Mouse (Mus musculus): ENCODE data around the gene Mical3. TPM values are rescaled to one million over a fixed set of nuclear protein-coding genes. Genes with fewer than 3 reads are reported as not detected.

Gene Mical3
- polyA plus RNA-seq, 1 experiment, result 67.4 TPM

GRCm38 (mm10) chr6:120976097-120976496 lies 154.7 kb downstream of the Mical3 start:
- Histone ChIP-seq H3K27ac (ENCODE audit: insufficient read depth, low read length) (no peak overlapping the region), H3K4me3 (ENCODE audit: insufficient read depth, low read length) (no peak overlapping the region), H3K4me1 (ENCODE audit: control insufficient read depth, insufficient read depth, low read length) (no peaks in the 10 kb centered on the region)
- TF ChIP-seq CTCF (IDR thresholded peaks at IDR 0.05; ENCODE audit: extremely low read depth, insufficient read depth, low read length) (no peak), POLR2A (IDR thresholded peaks at IDR 0.05; ENCODE audit: extremely low read depth, insufficient read depth, low read length) (no peak)

DNA sequence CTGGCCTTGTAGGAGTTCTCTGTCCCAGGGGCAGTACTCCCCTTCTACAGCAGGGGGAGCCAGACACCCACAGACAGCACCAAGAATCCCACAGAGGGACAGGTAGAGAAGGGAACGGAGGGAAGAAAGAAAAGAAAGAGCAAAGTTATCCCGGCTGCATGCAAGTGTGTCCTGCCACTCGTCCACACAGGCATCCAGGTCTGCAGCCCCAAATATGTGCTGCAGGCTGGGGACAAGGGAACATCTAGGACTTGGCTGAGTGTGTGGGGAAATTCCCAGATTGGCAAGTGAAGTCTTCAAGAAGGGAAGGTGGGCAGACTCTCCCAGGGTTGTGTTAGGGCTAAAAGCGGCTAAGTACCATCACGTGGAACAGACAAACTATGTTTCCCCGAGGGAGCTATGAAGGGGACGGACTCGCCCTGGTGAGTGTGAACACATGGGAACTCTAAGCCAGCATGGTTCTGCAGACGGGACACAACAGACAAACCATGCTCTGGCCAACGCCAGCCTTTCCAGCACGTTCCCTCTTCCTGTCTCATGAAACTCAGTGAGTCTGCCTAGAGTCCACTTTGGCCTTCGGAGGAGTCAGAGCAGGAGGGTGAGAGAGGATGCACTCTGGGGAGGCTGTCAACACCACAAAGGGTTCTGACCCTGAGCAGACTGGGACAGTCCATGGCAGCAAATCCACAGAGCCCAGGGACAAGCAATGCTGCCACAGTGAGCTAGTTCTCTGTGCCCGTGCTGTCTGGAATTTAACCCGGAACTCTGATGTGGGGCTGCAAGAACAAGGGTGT lies 158.8 kb downstream of the Mical3 start:
- TF ChIP-seq CTCF (IDR thresholded peaks at IDR 0.05; ENCODE audit: extremely low read depth, insufficient read depth, low read length) (peak; percentile 98), POLR2A (IDR thresholded peaks at IDR 0.05; ENCODE audit: extremely low read depth, insufficient read depth, low read length) (no peak)
- H3K4me1 ChIP-seq (ENCODE audit: control insufficient read depth, insufficient read depth, low read length), result no peaks in the 10 kb centered on the region
- no peak overlapping the region for H3K4me3 ChIP-seq (ENCODE audit: insufficient read depth, low read length)
- no peak overlapping the region for H3K27ac ChIP-seq (ENCODE audit: insufficient read depth, low read length)

DNA sequence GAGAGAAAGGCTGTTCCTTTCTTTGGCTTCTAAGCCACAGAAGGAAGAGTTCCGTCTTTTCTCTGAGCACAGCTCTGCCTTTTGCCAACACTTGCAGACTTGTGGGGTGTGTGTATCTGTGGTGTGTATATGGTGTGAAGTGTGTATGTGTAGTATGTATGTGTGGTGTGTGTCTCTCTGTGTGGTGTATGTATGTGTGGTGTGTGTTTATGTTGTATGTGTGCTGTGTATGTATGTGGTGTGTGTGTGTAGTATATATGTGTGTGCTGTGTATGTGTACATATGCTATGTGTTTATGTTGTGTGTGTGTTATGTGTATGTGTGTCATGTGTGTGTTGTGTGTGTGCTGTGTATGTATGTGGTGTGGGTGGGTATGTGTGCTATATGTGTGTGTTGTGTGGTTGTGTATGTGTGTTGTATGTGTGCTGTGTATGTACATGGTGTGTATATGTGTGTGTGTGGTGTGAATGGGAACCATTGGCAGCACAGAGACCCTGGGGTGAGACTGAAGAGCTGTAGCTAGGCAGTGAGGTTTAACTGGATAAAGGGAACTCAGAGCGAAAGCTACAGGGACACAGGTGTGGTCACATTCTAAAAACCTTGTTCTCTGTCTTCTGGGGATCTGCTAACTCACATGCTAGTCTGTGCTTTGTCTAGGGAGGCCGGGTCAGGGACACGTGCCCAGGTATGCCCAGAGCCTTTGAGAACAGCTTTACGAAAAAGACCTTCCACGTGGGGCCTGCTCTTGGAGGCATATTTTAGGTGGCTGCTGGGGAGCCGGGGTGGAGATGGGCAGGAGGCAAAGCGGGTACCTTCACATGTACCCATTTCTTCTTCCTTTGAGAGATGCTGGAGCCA lies 159.6 kb downstream of the Mical3 start:
- TF ChIP-seq POLR2A (IDR thresholded peaks at IDR 0.05; ENCODE audit: extremely low read depth, insufficient read depth, low read length) (no peak), CTCF (IDR thresholded peaks at IDR 0.05; ENCODE audit: extremely low read depth, insufficient read depth, low read length) (no peak)
- Histone ChIP-seq H3K27ac (ENCODE audit: insufficient read depth, low read length) (no peak overlapping the region), H3K4me3 (ENCODE audit: insufficient read depth, low read length) (no peak overlapping the region), H3K4me1 (ENCODE audit: control insufficient read depth, insufficient read depth, low read length) (no peaks in the 10 kb centered on the region)

DNA sequence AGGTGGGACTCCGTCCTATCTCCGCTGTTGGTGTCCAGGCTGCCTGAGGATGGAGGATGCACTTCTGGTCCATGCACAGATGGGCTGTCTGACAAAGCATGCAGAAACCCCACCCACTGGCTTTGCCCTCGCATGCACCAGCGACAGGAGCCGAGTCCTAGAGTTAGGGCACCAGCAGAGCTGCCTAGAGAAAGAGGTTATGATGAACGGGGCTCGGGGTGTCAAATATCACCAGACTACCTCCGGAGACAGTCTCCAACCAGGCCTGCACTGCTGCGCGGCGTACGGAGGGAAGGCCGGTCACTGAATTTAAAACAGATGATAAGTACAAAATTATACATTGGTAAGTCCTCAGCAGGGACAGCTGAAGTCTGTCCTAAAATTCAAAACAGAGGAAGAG lies 165.0 kb downstream of the Mical3 start:
- TF ChIP-seq POLR2A (IDR thresholded peaks at IDR 0.05; ENCODE audit: extremely low read depth, insufficient read depth, low read length), result no peak
- TF ChIP-seq CTCF (IDR thresholded peaks at IDR 0.05; ENCODE audit: extremely low read depth, insufficient read depth, low read length), result no peak
- no peak overlapping the region for H3K4me3 ChIP-seq (ENCODE audit: insufficient read depth, low read length)

GRCm38 (mm10) chr6:120964179-120964578 lies 166.6 kb downstream of the Mical3 start:
- Histone ChIP-seq H3K4me3 (ENCODE audit: insufficient read depth, low read length) (no peak overlapping the region), H3K4me1 (ENCODE audit: control insufficient read depth, insufficient read depth, low read length) (peaks cover 8% of the 10 kb centered on the region), H3K27ac (ENCODE audit: insufficient read depth, low read length) (no peak overlapping the region)
- TF ChIP-seq CTCF (IDR thresholded peaks at IDR 0.05; ENCODE audit: extremely low read depth, insufficient read depth, low read length) (no peak), POLR2A (IDR thresholded peaks at IDR 0.05; ENCODE audit: extremely low read depth, insufficient read depth, low read length) (no peak)

More for the DNA sequence above, 165.0 kb downstream of the Mical3 start:
- Histone ChIP-seq H3K27ac (ENCODE audit: insufficient read depth, low read length) (no peak overlapping the region), H3K4me1 (ENCODE audit: control insufficient read depth, insufficient read depth, low read length) (0 out of 2 replicates have a peak, but pooled peaks cover 4% of the 10 kb centered on the region)

- peak overlapping the region; percentile 28; the same call in 1 of the 2 replicates for H3K27ac ChIP-seq (ENCODE audit: insufficient read depth, low read length)
- no peak overlapping the region for H3K4me3 ChIP-seq (ENCODE audit: insufficient read depth, low read length)
- TF ChIP-seq CTCF (IDR thresholded peaks at IDR 0.05; ENCODE audit: extremely low read depth, insufficient read depth, low read length) (no peak), POLR2A (IDR thresholded peaks at IDR 0.05; ENCODE audit: extremely low read depth, insufficient read depth, low read length) (no peak)
- peaks cover 8% of the 10 kb centered on the region for H3K4me1 ChIP-seq (ENCODE audit: control insufficient read depth, insufficient read depth, low read length)
Measured at GRCm38 (mm10) chr6:120960338-120961030, 170.3 kb downstream of the Mical3 start.

DNA sequence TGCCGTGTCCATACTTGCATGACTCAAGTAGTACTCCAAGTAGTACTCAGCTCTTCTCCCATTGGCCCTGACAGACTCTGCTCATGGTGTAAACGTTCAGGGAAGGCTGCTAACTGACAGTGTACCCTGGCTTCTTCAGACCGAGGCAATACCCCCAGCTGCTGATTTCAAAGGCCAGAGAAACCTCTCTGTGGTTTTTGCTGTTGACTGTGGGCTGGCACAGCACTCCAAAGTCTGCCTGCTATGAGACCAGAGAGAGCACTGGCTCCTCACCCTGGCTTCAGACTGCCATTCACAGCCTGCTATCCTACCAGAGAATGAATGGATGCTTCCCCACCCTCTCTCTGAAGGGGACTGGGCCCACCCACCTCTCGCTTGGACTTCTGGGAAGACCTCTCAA lies 173.5 kb downstream of the Mical3 start:
- no peak overlapping the region for H3K4me3 ChIP-seq (ENCODE audit: insufficient read depth, low read length)
- no peak for TF ChIP-seq CTCF (IDR thresholded peaks at IDR 0.05; ENCODE audit: extremely low read depth, insufficient read depth, low read length)
- TF ChIP-seq POLR2A (IDR thresholded peaks at IDR 0.05; ENCODE audit: extremely low read depth, insufficient read depth, low read length), result no peak

GRCm38 (mm10) chr6:120956259-120957161 lies 174.3 kb downstream of the Mical3 start:
- no peak overlapping the region for H3K27ac ChIP-seq (ENCODE audit: insufficient read depth, low read length)
- H3K4me1 ChIP-seq (ENCODE audit: control insufficient read depth, insufficient read depth, low read length), result peaks cover 11% of the 10 kb centered on the region
- no peak overlapping the region for H3K4me3 ChIP-seq (ENCODE audit: insufficient read depth, low read length)
- no peak for TF ChIP-seq POLR2A (IDR thresholded peaks at IDR 0.05; ENCODE audit: extremely low read depth, insufficient read depth, low read length)
- TF ChIP-seq CTCF (IDR thresholded peaks at IDR 0.05; ENCODE audit: extremely low read depth, insufficient read depth, low read length), result no peak

More for the DNA sequence above, 173.5 kb downstream of the Mical3 start:
- Histone ChIP-seq H3K4me1 (ENCODE audit: control insufficient read depth, insufficient read depth, low read length) (peaks cover 11% of the 10 kb centered on the region), H3K27ac (ENCODE audit: insufficient read depth, low read length) (no peak overlapping the region)

All from cortical plate, adult 2 months (tissue).